Mouse (Mus musculus) CH12.LX (cell line): ENCODE measurements around the gene Bst2.

Source experiments
- CTCF ChIP-seq, 2 experiments: IDR thresholded peaks in 1 of 2; conservative IDR thresholded peaks in 1 of 2; 2 replicates each; pipeline ENCODE4 v1.5.1; 2011 to 2012; ENCODE audit warnings: low read depth in 2 of 2, low read length in 2 of 2, improper control_type of control experiment in 1 of 2, inconsistent platforms in 1 of 2, mild to moderate bottlenecking in 1 of 2, moderate library complexity in 1 of 2
- MAX ChIP-seq: IDR thresholded peaks from 2 replicates; pipeline ENCODE4 v1.6.1; 2011; ENCODE audit warnings: low read length, improper control_type of control experiment

DNA sequence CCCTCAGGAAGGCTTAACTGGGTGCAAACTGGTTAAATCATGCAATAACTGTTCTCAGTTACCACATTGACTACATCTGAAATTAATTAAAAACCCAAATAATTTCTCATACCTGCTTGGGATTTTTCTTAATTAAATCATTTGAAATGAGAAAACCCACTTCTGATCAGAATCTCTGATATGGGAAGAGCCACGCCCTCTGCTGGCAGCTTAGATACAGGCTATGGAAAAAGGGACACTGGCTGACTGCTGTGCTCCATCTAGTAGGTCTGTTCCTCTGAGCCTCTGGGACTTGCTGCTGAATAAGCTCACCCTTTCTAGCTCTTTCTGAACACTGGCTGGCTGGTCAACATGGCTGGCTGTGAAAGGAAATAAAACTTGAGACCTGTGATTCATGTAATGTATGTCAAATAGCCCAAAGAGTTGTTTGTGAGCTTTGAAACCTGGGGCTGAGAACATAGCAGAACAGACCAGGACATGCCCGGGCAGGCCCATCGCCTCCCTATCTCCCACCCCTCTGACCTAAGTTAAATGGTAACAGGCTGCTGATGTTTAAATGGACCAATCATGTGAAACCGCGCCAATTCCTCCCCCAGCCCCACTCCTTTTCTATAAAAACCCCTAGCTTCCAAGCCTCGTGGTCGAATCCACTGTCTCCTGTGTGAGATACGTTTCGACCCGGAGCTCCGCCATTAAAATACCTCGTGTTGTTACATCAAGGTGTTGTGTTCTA is 6.4 kb downstream of the Bst2 start:
- TF ChIP-seq MAX: peak; percentile 80
- peak; percentile 34 to 73; a peak in 3 of 4 replicates for TF ChIP-seq CTCF (conservative IDR thresholded peaks at IDR 0.05 in 1 of 2, IDR thresholded peaks at IDR 0.05 in 1 of 2; ENCODE audit: low read depth in 2 of 2, low read length in 2 of 2)
